Mouse (Mus musculus): ENCODE measurements at regions not wholly inside any gene's neighbourhood (a gene's known extent, or its start where the extent isn't known, plus 50 kb on each side); places are given as distances from the start of the nearest gene placed in this dataset.

GRCm38 (mm10) chr6:102913776-102914175 is 340.9 kb upstream of the Cntn3 start:
- Histone ChIP-seq H3K36me3 (ENCODE audit: control insufficient read depth) (no peaks in the 10 kb centered on the region), H3K4me3 (replicated peaks) (no peak overlapping the region), H3K27me3 (ENCODE audit: control insufficient read depth) (no peaks in the 10 kb centered on the region), H3K4me1 (ENCODE audit: control insufficient read depth) (no peaks in the 10 kb centered on the region), H3K9me3 (ENCODE audit: control insufficient read depth, low read length) (0 out of 2 replicates have a peak, but pooled peaks cover 2% of the 10 kb centered on the region)
- TF ChIP-seq TAL1 (IDR thresholded peaks at IDR 0.05; ENCODE audit: low read length) (no peak), GATA1 (IDR thresholded peaks at IDR 0.05; ENCODE audit: low read length) (no peak)

DNA sequence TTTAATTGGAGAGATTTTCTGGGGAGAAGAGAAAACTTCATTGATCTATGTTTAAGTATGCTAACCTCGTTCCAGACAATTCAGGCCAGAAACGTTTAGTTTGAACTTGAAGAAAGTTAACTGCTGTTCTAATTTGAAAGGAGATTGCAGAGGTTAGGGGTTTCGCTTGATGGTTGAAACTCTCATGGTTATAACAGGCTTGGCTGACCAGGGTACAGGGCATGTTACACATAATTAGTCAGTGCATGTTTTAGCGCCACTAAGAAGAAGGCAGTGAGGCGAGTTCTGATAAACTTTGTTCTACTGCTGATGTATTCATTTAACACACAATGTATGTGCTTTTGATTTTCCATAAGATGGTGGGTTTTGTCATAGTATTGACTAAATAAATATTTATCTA is 331.1 kb upstream of the Cntn3 start:
- no peak for TF ChIP-seq TAL1 (IDR thresholded peaks at IDR 0.05; ENCODE audit: low read length)
- TF ChIP-seq GATA1 (IDR thresholded peaks at IDR 0.05; ENCODE audit: low read length): no peak

GRCm38 (mm10) chr6:102900407-102901110 is 327.7 kb upstream of the Cntn3 start:
- Histone ChIP-seq H3K36me3 (ENCODE audit: control insufficient read depth) (no peaks in the 10 kb centered on the region), H3K4me1 (ENCODE audit: control insufficient read depth) (peaks cover 4% of the 10 kb centered on the region; the same call in 1 of the 2 replicates), H3K4me3 (replicated peaks) (no peak overlapping the region), H3K9me3 (ENCODE audit: control insufficient read depth, low read length) (no peaks in the 10 kb centered on the region), H3K27me3 (ENCODE audit: control insufficient read depth) (no peaks in the 10 kb centered on the region)
- no peak for TF ChIP-seq GATA1 (IDR thresholded peaks at IDR 0.05; ENCODE audit: low read length)
- peak; percentile 49 for TF ChIP-seq TAL1 (IDR thresholded peaks at IDR 0.05; ENCODE audit: low read length)

More for the DNA sequence above, 331.1 kb upstream of the Cntn3 start:
- no peaks in the 10 kb centered on the region for H3K27me3 ChIP-seq (ENCODE audit: control insufficient read depth)
- peaks cover 4% of the 10 kb centered on the region; the same call in 1 of the 2 replicates for H3K4me1 ChIP-seq (ENCODE audit: control insufficient read depth)
- H3K4me3 ChIP-seq (replicated peaks): no peak overlapping the region
- no peaks in the 10 kb centered on the region; the same call in 1 of the 2 replicates for H3K9me3 ChIP-seq (ENCODE audit: control insufficient read depth, low read length)
- H3K36me3 ChIP-seq (ENCODE audit: control insufficient read depth): no peaks in the 10 kb centered on the region

GRCm38 (mm10) chr6:102868404-102868803 is 295.5 kb upstream of the Cntn3 start:
- TF ChIP-seq GATA1 (IDR thresholded peaks at IDR 0.05; ENCODE audit: low read length): no peak
- no peak for TF ChIP-seq TAL1 (IDR thresholded peaks at IDR 0.05; ENCODE audit: low read length)
- Histone ChIP-seq H3K36me3 (ENCODE audit: control insufficient read depth) (no peaks in the 10 kb centered on the region), H3K9me3 (ENCODE audit: control insufficient read depth, low read length) (no peaks in the 10 kb centered on the region; the same call in 1 of the 2 replicates), H3K27me3 (ENCODE audit: control insufficient read depth) (no peaks in the 10 kb centered on the region), H3K4me3 (replicated peaks) (no peak overlapping the region), H3K4me1 (ENCODE audit: control insufficient read depth) (no peaks in the 10 kb centered on the region)

DNA sequence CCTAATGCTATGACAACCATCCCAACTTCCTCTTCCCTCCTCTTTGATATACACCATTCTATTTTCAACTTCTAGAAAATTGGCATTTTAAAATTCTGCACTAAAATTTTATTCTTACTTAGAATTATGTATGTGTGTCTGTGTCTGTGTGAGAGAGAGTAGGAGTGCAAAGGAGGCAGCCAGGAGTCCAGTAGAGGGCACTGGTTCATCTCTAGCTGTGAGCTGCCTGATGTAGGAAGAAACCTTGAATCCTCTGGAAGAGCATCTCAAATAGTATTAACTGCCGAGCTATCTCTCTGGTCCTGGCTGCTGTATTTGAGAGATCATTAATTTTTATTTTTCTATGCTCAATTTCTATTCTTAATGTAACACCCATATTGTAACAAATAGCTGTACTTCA is 271.6 kb upstream of the Cntn3 start:
- TF ChIP-seq TAL1 (IDR thresholded peaks at IDR 0.05; ENCODE audit: low read length) (no peak), GATA1 (IDR thresholded peaks at IDR 0.05; ENCODE audit: low read length) (no peak)
- Histone ChIP-seq H3K27me3 (ENCODE audit: control insufficient read depth) (no peaks in the 10 kb centered on the region), H3K4me3 (replicated peaks) (no peak overlapping the region), H3K36me3 (ENCODE audit: control insufficient read depth) (no peaks in the 10 kb centered on the region), H3K4me1 (ENCODE audit: control insufficient read depth) (no peaks in the 10 kb centered on the region), H3K9me3 (ENCODE audit: control insufficient read depth, low read length) (no peaks in the 10 kb centered on the region)

- Histone ChIP-seq H3K4me3 (replicated peaks) (no peak overlapping the region), H3K36me3 (ENCODE audit: control insufficient read depth) (no peaks in the 10 kb centered on the region), H3K4me1 (ENCODE audit: control insufficient read depth) (no peaks in the 10 kb centered on the region), H3K27me3 (ENCODE audit: control insufficient read depth) (no peaks in the 10 kb centered on the region), H3K9me3 (ENCODE audit: control insufficient read depth, low read length) (no peaks in the 10 kb centered on the region)
- TF ChIP-seq TAL1 (IDR thresholded peaks at IDR 0.05; ENCODE audit: low read length) (no peak), GATA1 (IDR thresholded peaks at IDR 0.05; ENCODE audit: low read length) (no peak)
These were observed 260.2 kb upstream of the Cntn3 start for GRCm38 (mm10) chr6:102833151-102833550.

Measured in erythroblast, embryonic 14.5 days (primary cell).